Mouse (Mus musculus) MEL (cell line): ENCODE data around the gene Amz1.

Experiments
- CTCF ChIP-seq, 3 experiments: IDR thresholded peaks in 2 of 3; conservative IDR thresholded peaks in 1 of 3; 2 replicates each; pipeline ENCODE4 v1.5.1; 2011 to 2012; ENCODE audit warnings: low read length in 3 of 3, low read depth in 2 of 3, mild to moderate bottlenecking in 2 of 3, improper control_type of control experiment in 1 of 3, inconsistent platforms in 1 of 3, mixed read lengths in 1 of 3, moderate library complexity in 1 of 3; ENCODE audit not compliant: control insufficient read depth in 1 of 3, insufficient read depth in 1 of 3, poor library complexity in 1 of 3, severe bottlenecking in 1 of 3
- EP300 ChIP-seq, 2 experiments: IDR thresholded peaks; 2 replicates each; pipeline ENCODE4 v1.6.1; 2011; ENCODE audit warnings: improper control_type of control experiment in 2 of 2, low read length in 2 of 2, low read depth in 1 of 2, mild to moderate bottlenecking in 1 of 2
- MAX ChIP-seq: IDR thresholded peaks from 2 replicates; pipeline ENCODE4 v1.6.1; 2011; ENCODE audit warnings: low read length, improper control_type of control experiment
- MAZ ChIP-seq: IDR thresholded peaks from 2 replicates; pipeline ENCODE4 v1.6.1; 2012; ENCODE audit warnings: low read depth, mild to moderate bottlenecking, inconsistent platforms, low read length, improper control_type of control experiment

DNA sequence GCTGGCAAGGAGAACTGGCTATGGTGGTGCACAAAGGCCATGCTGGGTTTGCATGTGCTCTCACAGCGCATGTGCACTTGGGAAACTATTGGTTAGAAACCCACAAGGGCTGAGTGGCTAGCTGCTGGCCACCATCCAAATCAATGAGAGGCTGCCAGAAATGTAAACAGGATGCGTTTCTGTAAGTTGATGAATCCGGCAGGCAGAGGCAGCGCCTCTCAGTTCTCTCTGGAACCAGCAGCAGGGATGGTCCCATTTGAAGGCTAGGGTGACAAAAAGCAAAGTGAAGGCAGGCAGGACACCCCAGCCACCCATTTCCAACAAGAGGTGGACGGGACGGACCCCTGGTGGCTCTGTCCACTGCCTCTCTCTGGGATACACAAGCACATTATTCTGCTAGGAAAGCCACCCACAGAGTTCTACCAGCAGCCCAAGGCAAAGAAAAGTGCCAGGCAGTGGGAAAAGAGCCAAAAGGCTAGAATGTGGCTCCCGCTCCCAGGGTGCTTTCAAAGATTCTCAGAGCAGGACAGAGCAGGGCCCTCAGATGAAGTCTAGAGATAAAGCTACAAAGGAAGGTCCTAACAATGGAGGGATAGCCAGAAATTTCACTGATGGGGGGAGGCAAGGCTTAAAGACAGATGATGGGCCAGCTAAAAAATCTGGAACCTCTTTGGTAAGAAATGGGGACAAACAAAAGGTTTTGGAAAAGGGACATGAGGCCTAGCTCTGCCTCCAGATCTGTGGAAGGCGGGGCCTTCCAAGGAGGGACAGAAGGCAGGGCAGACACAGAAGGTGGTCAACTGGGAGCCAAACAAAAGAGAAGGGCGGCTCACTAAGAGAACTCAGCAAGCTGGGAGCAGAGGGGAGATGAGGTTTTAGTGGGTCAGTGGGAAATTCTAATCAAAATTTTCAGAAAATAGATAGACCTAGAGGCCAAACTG lies 67.3 kb downstream of the Amz1 start:
- TF ChIP-seq MAZ (no peak), EP300 (IDR thresholded peaks at IDR 0.05; ENCODE audit: low read depth in 1 of 2, low read length in 2 of 2) (no peak), CTCF (IDR thresholded peaks at IDR 0.05 in 2 of 3, conservative IDR thresholded peaks at IDR 0.05 in 1 of 3; ENCODE audit: control insufficient read depth in 1 of 3, insufficient read depth in 1 of 3, low read depth in 2 of 3, low read length in 3 of 3, poor library complexity in 1 of 3, severe bottlenecking in 1 of 3) (no peak), MAX (peak; percentile 52; the same call in 1 of the 2 replicates)
